In the genomic region with DNA sequence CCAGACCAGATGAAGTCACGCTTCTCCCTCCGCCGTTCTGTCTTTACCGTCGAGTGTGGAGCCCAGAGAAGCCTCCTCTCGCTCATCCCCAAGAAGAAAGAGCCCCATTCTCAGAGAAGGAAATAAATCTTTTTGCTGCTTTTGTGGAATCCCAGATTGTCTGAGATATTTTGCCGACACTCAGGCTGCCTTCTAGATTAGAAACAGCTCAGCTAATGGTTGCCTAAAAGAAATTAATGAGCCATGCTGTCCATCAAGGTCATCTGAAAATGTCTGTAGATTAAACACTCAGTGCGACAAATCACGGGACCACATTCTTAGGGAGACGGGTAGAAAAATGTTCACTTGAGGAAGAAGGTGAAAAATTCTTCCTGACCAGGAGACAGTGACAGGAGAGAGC, we compare ENCODE assay signal across 20 mouse cellular contexts.
DNase-seq lines count a peak whose midpoint lies in the region; ATAC-seq and TF ChIP-seq lines count a peak whose summit lies in the region.
"Had no signal": no experiment of that assay in that cellular context is flagged by ENCODE, and none has a peak within 500 bp of the region (broad histone marks: within the 10 kb centered on the region; RNA-seq: fewer than 3 reads in every experiment).

No protein-coding gene starts in this region.

- no peak overlapping the region for H3K9ac ChIP-seq in kidney, embryonic 14.5 days (ENCODE audit: low read depth, low read length)
- H3K9ac ChIP-seq in kidney, postnatal 0 days (ENCODE audit: low read depth, low read length) = no peak overlapping the region; the same call in 1 of the 2 replicates
- H3K9ac ChIP-seq: embryonic facial prominence, embryonic 12.5 days; embryonic facial prominence, embryonic 15.5 days; forebrain, postnatal 0 days; hindbrain, embryonic 13.5 days had no signal

- H3K4me3 ChIP-seq in kidney, embryonic 14.5 days (ENCODE audit: low read length) = no peak overlapping the region; the same call in 1 of the 2 replicates
- H3K4me3 ChIP-seq in kidney, postnatal 0 days (replicated peaks; ENCODE audit: low read depth, low read length) = no peak overlapping the region
- no peak overlapping the region for H3K4me3 ChIP-seq in kidney, adult 2 months (ENCODE audit: insufficient read depth, low read depth, low read length)
- H3K4me3 ChIP-seq: embryonic facial prominence, embryonic 12.5 days; embryonic facial prominence, embryonic 15.5 days; gastrocnemius, adult 2 months; hindbrain, embryonic 10.5 days; hindbrain, embryonic 13.5 days had no signal

- 9% methylated on average over 10 of the region's 10 CpGs for WGBS in kidney, embryonic 14.5 days
- 12% methylated on average over 10 of the region's 10 CpGs for WGBS in kidney, postnatal 0 days
- 38% methylated on average over 10 of the region's 10 CpGs for WGBS in kidney, adult 2 months

- H3K36me3 ChIP-seq in kidney, embryonic 14.5 days (ENCODE audit: control insufficient read depth, insufficient read depth, low read length) = no peaks in the 10 kb centered on the region
- H3K36me3 ChIP-seq in kidney, postnatal 0 days (ENCODE audit: insufficient read depth, low read length) = no peaks in the 10 kb centered on the region
- H3K36me3 ChIP-seq in kidney, adult 2 months (ENCODE audit: control insufficient read depth, insufficient read depth, low read length) = no peaks in the 10 kb centered on the region
- H3K36me3 ChIP-seq: embryonic facial prominence, embryonic 12.5 days; embryonic facial prominence, embryonic 15.5 days; hindbrain, embryonic 10.5 days; hindbrain, embryonic 13.5 days had no signal

- no peak for ATAC-seq in kidney, embryonic 14.5 days (ENCODE audit: low FRiP score, low TSS enrichment)
- ATAC-seq in kidney, postnatal 0 days (replicated peaks; ENCODE audit: low FRiP score, low read depth) = no peak
- ATAC-seq: activated CD4-positive, CD25-positive, alpha-beta regulatory T cell, adult 4 months; forebrain, embryonic 14.5 days; hindbrain, embryonic 16.5 days had no signal

- TF ChIP-seq POLR2A in kidney, adult 2 months (IDR thresholded peaks at IDR 0.05; ENCODE audit: low read depth, low read length) = no peak

- H3K27ac ChIP-seq in kidney, embryonic 14.5 days (ENCODE audit: low read depth, low read length) = peak overlapping the region; percentile 77
- H3K27ac ChIP-seq in kidney, postnatal 0 days = peak overlapping the region; percentile 62
- no peak overlapping the region for H3K27ac ChIP-seq in kidney, adult 2 months (ENCODE audit: insufficient read depth, low read depth, low read length)
- H3K27ac ChIP-seq: embryonic facial prominence, embryonic 15.5 days; gastrocnemius, adult 2 months; hindbrain, embryonic 10.5 days; hindbrain, embryonic 13.5 days had no signal

- peaks cover 48% of the 10 kb centered on the region for H3K4me1 ChIP-seq in kidney, embryonic 14.5 days (ENCODE audit: control insufficient read depth, insufficient read depth, low read length)
- peaks cover 19% of the 10 kb centered on the region for H3K4me1 ChIP-seq in kidney, postnatal 0 days (replicated peaks; ENCODE audit: insufficient read depth, low read length)
- no peaks in the 10 kb centered on the region for H3K4me1 ChIP-seq in kidney, adult 2 months (ENCODE audit: control insufficient read depth, insufficient read depth, low read length)

- peaks cover 10% of the 10 kb centered on the region; the same call in 1 of the 2 replicates for H3K27me3 ChIP-seq in kidney, embryonic 14.5 days (ENCODE audit: control insufficient read depth, insufficient read depth, low read length)
- peaks cover 11% of the 10 kb centered on the region for H3K27me3 ChIP-seq in kidney, postnatal 0 days (ENCODE audit: insufficient read depth, low read length)
- H3K27me3 ChIP-seq in kidney, adult 2 months (replicated peaks; ENCODE audit: control insufficient read depth, insufficient read depth, low read length) = no peaks in the 10 kb centered on the region

- peak; percentile 41 for DNase-seq in embryo, embryonic 10 days (ENCODE audit: low spot score)
- no peak for DNase-seq in embryo, embryonic 11 days
- no peak for DNase-seq in kidney, postnatal 4 days
- peak; percentile 56 for DNase-seq in kidney, postnatal 0 days (ENCODE audit: low spot score)
- no peak for DNase-seq in kidney, adult 2 months
- peak; percentile 51 for DNase-seq in mesoderm, embryonic 11.5 days (ENCODE audit: low read depth, low spot score)
- DNase-seq in thymus, postnatal 25 days = no peak
- DNase-seq: adrenal gland, adult 8-10 months; cerebellum, adult 11-12 months; cerebellum, adult 8-10 months had no signal

- H3K4me2 ChIP-seq in kidney, embryonic 14.5 days (replicated peaks; ENCODE audit: low read depth, low read length) = peak overlapping the region; percentile 30
- peak overlapping the region; percentile 37 for H3K4me2 ChIP-seq in kidney, postnatal 0 days (ENCODE audit: low read length)
- H3K4me2 ChIP-seq: embryonic facial prominence, embryonic 15.5 days; hindbrain, embryonic 13.5 days had no signal

- H3K9me3 ChIP-seq in kidney, embryonic 14.5 days (ENCODE audit: control insufficient read depth, low read length) = no peaks in the 10 kb centered on the region
- H3K9me3 ChIP-seq in kidney, postnatal 0 days (replicated peaks; ENCODE audit: low read length) = no peaks in the 10 kb centered on the region
- H3K9me3 ChIP-seq: embryonic facial prominence, embryonic 12.5 days; embryonic facial prominence, embryonic 15.5 days; hindbrain, embryonic 10.5 days; hindbrain, embryonic 13.5 days had no signal

- no peak for TF ChIP-seq CTCF in kidney, postnatal 0 days (IDR thresholded peaks at IDR 0.05; ENCODE audit: low read depth)
- no peak for TF ChIP-seq CTCF in kidney, adult 2 months (conservative IDR thresholded peaks at IDR 0.05; ENCODE audit: insufficient read depth, insufficient read length, low read depth, low read length)

Comparison
In these comparisons a context has a peak if more than half of its experiments do, and no peak if none do; other contexts are left out.
1. DNase-seq: peak in embryo, embryonic 10 days (single experiment), kidney, postnatal 0 days (single experiment) and mesoderm, embryonic 11.5 days (single experiment); none in embryo, embryonic 11 days (single experiment), kidney, postnatal 4 days (0 of 2), kidney, adult 2 months (single experiment) and thymus, postnatal 25 days (single experiment).